Mouse (Mus musculus) cerebellum, adult 9-10 months (tissue): ENCODE results near the gene Them7.

Experiments used
- DNase-seq: peaks from one replicate; pipeline ENCODE4 v3.0.0; 2022

Gene Them7

GRCm38 (mm10) chr2:105380757-105381319, 156.7 kb downstream of the Them7 start:
- no peak for DNase-seq

DNA sequence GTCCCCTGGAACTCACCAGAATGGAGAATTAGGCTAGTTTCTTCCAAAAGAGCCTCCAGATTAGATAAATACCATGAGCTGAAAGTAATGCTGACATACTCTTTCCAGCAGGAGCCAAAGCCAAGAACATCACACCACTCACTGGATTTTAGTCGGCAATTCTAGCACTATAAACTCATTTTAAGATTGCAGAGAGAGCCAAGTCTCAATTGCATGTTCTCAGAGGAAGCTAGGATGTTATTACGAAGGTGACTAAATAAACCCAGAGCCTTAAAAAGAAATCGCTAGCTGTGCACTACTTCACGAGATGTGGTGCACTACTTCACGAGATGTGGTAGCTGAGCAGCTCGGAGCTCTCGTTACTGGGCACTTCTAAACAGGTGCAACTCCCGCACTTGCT, 158.9 kb downstream of the Them7 start:
- no peak for DNase-seq

DNA sequence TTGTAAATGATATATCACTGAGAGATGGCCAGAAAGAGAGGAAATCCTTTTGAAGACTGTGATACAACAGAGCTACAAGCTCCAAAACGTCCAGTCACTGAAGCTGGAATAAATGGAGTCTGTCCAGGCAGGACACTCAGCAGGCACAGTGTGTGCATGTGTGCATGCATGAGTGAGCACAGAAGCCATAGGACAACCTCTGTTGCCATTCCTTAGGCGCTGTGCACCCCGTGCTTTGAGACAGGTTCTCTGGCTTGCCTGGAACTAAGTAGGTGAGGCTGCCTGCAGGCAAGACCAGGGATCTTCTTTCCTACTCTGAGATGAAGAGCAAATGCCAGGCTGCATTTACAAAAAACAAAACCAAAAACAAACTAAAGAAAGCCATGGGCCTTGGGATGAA, 160.9 kb downstream of the Them7 start:
- no peak for DNase-seq

DNA sequence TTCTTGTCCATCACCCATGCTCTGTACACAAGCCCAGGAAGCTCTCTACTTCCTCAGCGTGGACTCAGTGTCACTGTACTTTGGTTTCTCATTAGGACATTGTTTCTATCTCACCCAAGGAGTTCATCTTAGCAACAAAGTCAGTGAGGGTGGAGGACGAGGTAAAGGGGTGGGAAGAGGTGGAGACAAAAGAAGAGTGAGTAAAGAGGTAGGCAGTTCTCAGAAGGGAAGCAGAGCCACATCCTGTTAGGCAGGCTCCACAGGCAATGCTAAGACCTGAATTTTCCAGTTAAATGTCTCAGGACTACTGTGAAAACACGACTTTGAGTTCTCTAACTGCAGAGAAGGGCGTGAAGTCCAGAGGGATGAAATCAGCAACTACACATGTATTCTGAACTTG, 162.3 kb downstream of the Them7 start:
- DNase-seq = no peak

DNA sequence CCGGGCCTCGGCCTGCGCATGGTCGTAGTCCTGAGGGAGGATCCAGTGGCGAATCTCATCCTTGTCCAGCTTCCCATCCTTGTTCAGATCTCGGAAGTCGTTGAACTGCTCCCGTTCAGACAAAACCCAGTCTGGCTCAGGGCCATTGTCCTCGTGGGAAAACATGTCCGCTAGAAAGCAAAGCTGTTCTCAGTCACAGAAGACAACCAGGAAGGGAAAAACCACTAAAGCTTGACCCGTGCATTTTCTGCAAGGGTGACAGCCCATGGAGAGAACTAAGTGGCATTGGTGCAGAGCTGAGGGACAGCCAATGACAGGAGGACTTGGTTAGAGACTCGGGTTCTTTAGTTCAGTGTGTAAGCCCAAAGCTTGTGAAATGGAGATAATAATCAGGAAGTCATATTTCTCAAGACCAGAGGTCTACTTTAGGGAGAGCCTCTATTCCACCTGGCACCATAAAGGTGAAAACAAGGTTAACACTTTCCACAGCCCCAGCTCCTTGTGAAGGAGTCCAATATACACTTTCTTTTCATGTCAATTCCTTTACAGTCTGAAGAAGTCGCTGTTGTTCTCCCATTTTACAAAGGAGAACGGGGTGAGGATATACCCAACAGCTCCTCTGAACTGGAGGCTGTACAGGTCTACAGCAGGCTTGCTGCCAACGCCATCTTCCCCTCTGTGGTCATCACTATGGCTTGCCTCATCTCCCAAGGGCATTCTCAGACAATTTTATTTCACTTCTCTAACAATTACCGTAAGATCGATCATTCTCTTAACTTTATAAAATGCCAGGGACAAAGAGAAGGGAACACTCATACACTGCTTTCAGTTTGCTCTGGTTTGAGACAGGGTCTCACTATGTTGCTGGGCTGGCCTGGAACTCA, 165.1 kb downstream of the Them7 start:
- no peak for DNase-seq

GRCm38 (mm10) chr2:105390653-105391413, 166.7 kb downstream of the Them7 start:
- no peak for DNase-seq

- DNase-seq = no peak
Measured at GRCm38 (mm10) chr2:105391414-105391784, 167.3 kb downstream of the Them7 start.

DNA sequence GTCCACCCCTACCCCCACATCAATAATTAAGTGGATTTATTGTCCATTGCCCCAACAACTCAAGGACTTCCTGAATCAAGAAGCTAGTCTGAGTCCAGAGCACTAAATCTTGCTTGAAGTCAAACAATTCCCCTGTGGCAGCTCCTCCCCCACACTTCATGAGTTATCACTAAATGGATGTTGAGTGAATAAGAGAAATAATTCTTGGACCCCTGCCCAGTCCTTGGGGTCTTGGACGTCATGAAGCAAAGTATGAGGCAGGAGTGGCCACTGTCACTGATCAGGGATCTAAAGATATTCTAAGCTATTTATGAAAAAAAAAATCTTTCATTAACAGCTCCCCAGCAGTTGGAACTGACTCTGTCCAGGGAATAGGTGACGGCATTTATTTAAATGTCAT, 168.4 kb downstream of the Them7 start:
- no peak for DNase-seq

DNA sequence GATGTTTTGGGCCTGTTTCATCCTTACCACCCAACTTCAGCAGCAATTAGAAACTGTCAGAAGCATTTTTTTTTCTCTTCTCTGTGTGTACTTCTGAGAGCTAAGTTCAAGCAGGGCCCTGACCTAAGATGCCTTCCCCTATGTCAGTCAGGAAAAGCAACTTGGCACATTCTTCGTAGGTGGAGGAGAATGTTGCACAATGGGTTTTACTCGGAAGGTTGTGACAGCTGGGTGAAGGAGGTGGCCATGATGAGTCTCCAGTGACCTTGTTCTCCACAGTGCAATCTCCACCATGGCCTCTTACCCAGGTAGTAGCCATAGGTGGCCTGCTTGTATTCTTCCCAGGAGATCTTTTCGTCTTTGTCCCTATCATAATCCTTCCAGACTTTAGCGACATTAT, 170.3 kb downstream of the Them7 start:
- DNase-seq = no peak

- no peak for DNase-seq
Measured at GRCm38 (mm10) chr2:105396066-105396465, 171.9 kb downstream of the Them7 start.

DNA sequence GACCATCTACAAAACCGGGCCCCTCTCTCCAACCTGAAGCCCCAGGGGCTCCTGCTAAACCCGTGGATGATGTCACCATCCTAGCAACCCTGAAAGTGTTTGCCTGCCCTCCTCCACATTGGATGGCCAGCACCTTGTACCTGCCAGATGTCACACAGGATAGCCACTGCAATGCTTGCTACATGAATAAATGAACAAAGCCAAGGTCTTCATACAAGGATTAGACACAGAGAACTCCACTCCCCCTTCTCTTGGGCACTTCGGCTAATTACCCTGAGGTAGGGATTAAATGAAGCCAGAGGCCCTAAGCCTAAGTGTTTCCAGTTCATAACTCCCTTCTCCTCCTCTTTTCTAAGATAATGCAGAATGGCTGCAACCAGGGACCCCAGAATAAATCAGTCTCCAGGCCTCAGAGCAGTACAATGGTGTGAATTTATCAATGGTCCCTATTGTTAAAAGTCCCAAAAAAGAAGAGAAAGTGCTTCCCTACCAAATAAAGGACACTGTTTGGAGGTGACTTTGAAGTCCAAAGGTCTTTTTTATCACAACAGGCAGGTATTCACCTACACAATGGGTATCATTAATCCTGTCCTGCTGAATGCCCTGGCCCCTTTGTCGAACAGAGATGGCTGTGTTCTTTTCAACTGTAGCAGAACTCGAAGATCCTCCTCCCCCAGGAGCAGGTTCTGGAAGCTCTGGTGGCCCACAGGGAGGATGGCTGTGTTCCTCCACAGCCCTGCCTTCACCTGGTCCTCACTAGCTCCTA, 173.5 kb downstream of the Them7 start:
- DNase-seq = no peak

DNA sequence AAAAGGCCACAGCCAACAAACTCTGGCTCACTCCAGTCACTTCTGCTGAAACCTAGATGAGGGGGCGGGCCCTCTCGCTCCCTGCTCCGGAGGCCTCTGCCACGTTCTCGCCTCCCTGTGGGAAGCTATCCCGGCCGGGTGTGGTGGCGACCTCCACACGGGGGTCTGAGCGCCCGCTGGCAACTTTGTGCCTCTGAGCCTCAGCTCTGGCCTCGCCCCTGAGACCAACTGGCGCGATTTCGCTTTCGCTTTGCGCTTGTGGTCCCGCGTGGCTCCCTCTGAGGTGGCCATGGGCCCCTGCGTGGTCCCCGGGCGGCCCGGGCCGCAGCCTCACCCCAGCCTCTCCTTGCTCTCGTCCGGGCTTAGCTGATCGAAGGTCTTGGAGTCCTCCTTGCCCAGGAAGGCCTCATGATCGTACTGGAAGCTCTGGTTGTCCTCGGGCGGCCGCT, 174.5 kb downstream of the Them7 start:
- DNase-seq = no peak

DNA sequence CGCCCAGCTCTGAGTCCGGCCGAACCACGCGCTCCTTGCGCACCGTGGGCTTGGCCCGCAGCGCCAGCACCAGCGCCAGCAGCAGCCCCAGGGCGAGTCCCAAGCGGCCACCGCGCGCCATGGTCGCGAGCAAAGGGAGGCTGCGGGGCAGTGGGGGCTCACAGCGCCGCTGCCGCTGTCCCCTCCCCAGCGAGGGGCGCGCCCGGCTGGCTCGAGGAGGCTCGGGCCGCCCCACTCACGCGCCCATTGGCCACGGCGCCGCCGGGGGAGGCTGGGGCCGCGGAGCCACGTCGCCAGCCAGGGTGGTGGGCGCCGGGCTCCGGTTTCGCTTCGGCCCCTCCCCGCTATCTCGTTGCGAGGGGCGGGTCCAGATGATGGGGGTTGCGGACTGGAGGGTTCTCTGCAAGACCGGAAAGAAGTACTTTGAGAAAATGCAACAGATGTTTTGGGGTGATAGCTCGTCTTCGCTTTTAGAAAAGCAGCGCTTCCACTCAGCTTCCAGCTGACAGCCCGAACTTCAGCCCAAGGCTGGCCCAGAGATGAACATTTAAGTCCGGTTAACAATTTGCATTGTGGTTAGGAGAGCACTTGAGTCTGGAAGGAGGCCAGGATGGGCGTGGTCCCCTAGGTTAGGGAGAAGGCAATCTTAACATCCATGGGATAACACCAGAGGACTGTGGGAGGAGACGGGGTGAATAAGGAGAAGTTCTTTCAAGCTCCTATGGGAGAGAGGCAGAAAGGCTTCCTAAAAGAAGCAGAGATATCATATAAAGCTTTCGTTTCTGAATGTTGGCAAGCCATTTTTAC, 175.2 kb downstream of the Them7 start, which contains the start of gene Rcn1:
TSS of gene Rcn1 (minus strand) at position 235 of the 807 bp plus-strand sequence.
- peak; percentile 19 for DNase-seq

GRCm38 (mm10) chr2:105400558-105400957, 176.4 kb downstream of the Them7 start:
- no peak for DNase-seq

DNA sequence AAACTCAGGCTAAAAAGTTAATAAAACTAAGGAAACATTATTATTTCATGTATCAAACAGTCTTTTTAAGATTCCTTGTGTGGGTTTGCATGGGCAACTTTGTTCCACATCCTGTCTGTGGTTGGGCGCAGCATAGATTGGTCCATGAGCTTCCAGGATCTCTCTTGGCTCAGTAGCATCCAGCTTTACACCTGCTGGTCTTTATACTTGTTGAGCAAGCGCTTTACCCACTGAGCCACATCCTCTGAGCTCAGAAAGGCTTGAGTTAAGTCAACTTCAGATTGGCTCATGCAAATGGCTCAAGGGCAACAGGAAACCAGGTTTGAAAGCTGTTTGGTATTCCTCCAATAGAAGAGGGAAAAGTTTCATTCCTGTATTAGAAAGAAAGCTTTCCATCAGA, 178.1 kb downstream of the Them7 start:
- DNase-seq = no peak

- no peak for DNase-seq
Measured at GRCm38 (mm10) chr2:105408511-105408910, 184.4 kb downstream of the Them7 start.

GRCm38 (mm10) chr2:105409253-105409652, 185.1 kb downstream of the Them7 start:
- no peak for DNase-seq

GRCm38 (mm10) chr2:105414309-105414708, 190.2 kb downstream of the Them7 start:
- no peak for DNase-seq

GRCm38 (mm10) chr2:105416046-105416659, 192.0 kb downstream of the Them7 start:
- no peak for DNase-seq

- no peak for DNase-seq
Measured at GRCm38 (mm10) chr2:105416660-105417348, 192.7 kb downstream of the Them7 start.

DNA sequence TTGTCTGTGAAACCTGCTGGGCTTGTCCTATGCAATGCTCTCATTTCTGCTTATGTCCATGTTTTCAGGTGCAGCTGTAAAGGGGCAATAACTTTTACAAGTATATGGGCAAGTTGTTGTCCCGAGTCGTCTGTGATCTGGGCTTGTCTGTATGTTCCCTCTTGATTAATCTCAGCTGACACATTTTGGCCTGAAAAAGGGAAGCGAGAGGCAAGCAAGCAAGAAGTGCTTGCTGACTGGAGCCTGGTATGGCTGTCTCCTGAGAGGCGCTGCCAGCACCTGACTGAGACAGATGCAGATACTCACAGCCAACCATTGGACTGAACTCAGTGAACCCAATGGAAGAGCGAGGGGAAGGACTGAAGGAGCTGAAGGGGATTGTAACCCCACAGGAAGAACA, 193.5 kb downstream of the Them7 start:
- no peak for DNase-seq
